Mouse (Mus musculus) cerebellum, postnatal 10 days (tissue): ENCODE data around the gene Dmbt1.
"Not testable (repeated sequence)": the region's sequence is repeated elsewhere in the genome, so short reads cannot be mapped to it uniquely, and the experiment has no call there.

Experiments
- DNase-seq, 2 experiments: peaks; one replicate each; pipeline ENCODE4 v3.0.0; 2021; ENCODE audit warnings: mixed read lengths in 2 of 2

Dmbt1 gene

DNA sequence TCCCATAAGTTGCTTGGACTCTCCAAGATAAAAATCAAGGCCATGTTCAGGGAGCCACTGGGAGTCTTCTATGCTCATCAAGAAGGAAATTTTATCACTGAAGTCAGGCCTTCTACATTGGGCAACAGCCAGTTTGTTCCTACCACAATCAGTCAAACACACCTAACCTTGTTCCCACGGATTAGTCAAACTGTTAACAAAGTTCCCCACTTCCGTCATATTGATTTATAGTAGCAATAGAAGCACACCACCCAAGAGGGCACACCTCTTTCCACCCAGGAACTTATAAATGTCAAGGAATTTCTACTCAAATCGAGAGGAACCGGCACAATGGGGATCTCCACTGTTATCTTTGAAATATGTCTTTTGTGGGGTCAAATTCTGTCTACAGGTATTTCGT lies at the start of gene Dmbt1:
Gene Dmbt1 (plus strand): TSS at position 299 of the 400 bp plus-strand sequence.
- DNase-seq, result no peak

DNA sequence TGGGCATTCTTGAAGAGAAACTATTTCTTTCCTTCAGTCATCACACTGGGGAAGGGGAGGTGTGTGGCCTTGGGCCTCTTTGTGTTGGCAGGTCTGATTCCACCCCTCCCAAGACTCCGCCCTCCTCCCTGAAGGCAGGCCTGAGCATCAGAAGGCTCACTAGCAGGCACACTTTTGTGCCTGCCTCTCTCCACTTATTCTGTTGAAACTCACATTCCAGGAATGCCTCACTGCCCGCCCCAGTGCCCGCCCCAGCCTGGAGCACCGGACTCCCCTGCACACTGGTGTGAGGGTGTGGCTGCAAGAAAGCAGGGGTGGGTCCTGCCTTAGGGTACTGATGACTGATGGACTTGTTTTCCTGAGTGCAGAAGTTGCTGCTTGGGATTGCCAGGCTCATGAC lies 49.5 kb upstream of the Dmbt1 start:
- no peak for DNase-seq

DNA sequence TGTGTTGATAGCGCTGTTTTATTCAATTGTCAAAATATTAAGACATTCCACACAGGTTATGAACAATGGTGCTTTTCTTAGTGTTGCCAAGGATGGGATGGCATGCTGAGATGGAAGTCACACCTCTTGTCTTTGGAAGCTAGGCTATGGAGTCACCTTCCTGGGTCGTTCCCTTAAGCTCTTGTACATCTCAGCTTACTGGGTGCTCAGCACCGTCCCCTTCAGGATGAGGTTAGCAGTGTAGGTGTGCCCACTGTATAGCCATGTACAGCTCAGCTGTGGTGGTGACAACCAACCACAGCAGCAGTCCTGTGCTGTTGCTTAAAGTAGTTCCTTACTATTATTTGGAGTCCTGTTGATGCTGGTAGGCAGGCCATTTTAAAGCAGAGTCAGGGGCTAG lies 49.0 kb upstream of the Dmbt1 start:
- no peak for DNase-seq

DNA sequence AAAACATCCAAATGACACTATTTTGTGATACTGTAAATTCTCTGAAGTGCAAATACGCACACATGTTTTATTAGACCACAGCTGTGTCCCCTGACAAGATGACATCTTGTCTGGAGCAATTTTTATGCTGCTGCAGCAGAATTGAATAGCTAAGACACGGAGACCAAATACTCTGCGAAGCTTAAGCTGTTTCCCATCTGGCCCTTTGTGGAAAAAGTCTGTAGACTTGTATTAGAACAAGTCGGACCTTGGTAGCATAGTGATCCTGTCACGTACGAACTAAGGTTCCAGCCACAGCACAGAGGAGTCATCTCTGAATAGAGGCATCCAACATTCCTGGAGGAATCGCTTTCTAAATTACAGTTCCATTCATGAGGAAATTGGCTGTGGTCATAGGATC lies 47.6 kb upstream of the Dmbt1 start:
- no peak for DNase-seq

DNA sequence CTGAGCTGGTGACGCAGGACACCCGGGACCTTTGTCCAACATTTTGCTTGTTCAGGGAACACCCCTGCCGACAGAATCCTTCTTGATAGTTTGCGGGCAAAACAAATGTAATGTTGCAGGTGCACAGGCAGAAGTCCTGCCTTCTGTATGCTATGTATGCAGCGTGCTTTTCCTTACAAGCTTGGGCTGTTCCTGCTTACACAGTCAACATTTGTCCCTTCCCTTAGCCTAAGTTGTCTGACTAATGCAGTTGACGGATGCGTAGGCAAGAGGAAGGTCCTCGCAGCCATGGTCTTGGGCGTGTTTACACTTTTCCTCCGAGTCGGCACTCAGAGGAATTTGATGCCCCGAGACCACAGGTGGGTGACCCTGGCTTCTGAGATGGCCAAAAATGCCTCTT lies 46.7 kb upstream of the Dmbt1 start:
- no peak for DNase-seq

DNA sequence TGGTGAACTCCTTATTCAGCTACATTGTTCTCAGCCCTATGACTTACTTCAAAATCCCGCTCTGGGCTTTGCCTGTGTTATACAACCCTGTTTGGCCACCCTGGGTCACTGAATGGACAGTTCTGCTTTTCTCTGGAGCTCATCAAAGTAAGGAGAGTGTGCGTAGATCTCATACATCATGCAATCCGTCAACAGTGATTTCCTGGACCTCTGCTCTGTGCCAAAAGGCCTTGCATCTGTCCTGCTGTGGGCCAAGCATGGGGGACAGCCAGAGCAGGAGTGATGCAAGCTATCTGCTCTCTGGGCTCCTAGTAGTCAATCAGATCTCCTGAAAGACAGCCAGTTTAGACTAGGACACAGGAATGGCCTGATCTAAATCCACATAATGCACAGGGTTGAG lies 46.1 kb upstream of the Dmbt1 start:
- no peak for DNase-seq

DNA sequence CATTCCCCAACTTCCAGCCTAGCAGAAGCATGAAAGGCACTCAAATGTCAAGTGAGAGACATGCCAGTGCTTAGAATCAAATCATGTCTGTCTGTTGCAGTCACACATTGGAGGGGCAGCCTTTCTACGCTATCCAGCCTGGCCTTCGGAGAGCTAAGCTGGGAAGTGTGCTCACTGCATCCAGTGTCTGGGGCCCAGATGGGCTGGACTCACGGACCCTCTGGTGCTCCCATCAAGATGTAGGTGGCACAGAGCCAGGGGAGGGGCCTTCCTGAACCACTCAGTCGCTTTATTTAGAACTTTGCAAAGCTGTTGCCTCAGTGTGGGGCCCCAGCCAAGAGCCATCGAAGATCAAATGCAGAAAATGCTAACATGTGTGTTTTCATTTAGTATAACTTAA lies 43.7 kb upstream of the Dmbt1 start:
- peak in 1 of 2 experiments; percentile 32 for DNase-seq

DNA sequence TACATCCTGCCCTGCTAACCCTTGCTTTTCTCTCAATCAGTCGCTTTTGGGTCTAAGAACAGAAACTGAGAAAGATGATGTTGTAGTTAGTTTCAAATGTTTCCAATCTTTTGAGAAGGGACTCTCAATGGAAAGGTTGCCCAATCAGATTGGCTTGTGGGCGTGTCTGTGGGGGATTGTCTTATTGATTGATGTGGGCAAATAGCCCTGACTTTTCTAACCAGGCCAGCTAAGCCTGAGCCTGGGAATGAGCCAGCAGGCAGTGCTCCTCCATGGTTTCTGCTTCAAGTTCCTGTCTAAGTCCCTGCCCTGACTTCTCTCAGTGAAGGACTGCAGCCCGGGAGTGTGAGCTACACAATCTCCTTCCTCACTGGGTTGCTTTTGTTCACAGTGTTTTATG lies 42.5 kb upstream of the Dmbt1 start:
- no peak for DNase-seq

DNA sequence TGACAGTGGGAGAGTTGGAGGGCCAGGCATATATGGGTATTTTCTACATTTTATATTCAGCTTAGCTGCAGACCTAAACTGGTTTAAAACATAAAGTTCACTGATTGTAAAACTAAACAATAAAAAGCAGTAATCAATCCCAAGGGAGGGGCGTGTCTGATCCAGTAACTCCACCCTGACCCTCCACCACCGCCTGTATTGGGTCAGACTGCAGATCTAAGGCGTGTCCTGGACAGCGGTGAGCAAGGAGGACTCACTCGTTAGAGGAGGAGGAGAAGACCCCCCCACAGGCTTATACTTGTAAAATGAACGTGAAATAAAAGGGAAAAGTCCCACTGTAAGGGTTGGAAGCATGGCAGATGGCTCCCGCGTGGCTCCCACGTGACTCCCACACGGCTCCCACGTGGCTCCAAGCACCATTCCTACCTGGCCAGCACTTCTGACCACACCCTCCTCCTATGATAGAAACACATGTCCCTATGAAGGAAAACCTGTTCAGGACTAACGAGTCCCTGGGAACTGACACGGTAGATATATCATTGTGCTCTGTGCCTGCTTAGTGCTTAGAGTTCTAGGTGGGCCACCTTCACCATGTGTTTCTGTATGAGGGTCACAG lies 40.6 kb upstream of the Dmbt1 start:
- DNase-seq, result no peak

DNA sequence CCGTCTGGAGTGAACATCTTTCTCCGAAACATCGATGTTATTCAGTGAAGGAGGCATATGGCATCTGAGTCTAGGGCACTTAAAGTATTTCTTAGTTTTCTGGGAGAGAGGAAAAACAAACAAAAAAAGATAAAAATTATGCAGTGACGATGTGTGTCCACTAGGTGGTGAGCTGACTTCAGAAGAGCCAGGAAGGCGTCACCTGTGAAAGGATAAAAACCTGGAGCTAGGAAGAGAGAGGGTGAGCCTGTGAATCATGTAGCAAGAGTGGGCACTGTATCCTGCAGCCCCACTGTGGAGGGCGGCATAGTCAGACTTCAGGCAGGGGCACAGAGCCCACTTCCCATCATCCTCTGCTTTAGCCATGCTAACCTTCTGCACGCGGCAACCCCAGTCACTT lies 37.9 kb upstream of the Dmbt1 start:
- peak in 1 of 2 experiments; percentile 53 for DNase-seq

DNA sequence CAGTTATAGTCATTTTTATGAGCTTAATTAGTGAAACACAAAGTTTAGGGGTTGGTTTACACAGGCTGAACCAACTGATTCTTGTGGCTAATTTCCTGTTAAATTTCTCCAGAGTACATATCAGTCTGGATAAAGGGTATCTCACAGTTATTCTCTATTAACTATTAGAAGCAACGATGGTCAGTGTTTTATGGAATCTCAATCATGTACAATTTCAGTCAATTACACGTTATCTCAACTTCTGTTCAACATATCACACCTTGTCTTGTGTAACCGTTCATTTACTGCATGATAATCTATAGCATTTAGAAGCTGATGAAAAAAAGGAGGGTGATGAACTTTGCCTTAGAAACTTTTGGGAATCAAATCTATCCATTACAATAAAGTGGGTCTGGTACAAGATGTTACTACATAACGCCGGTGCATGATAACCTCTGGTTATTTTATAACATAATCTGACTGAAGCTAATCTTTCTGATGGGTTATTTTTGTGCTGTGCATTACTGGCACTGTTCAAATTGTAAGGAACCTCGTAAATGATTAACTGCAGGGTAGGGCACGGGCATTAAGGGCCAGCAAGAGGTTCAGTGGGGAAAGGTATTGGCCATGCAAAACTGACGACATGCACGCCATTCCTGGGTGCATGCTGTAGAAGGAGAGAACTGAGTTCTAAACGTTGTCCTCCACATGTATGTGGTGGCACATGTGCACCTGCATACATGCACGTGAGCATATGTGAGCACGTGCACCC lies 29.7 kb upstream of the Dmbt1 start:
- no peak for DNase-seq

DNA sequence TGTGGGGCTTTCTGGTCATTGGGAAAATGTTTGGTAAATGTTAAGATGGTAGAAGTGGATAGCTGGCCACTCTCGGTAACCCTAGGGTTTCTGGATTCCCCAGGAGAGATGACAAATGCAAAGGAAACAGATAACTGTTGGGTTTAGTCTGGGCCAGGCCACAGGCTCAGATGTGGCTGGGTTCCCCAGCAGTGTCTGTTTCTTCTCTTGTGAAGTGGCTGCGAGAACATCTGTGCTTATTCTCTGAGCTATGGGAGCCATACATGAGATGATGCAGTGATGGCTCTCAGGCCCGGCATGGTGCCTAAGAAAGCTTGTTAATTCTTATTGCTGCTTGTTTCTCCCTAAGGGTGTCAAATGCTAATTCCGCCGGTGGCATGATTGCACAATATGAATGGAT lies 27.8 kb upstream of the Dmbt1 start:
- DNase-seq, result no peak

DNA sequence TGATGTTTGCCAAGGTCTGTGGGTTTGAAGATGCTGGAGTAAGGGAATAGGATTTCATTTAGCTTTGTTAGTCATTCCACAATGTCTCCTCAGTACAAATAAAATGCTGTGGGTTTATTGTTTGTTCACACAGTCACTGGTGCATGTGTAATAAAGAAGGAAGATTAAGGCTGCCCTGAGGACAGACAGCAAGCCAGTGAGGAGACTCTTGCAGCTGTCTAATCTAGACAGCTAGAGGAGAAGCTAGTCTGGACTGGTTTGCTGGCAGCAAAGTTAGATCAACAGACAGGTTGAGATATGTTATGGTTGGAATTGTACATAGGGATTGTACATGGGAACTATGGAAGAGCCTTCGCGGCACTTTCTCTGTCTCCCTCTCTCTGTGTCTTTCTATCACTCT lies 24.6 kb upstream of the Dmbt1 start:
- DNase-seq, result no peak

DNA sequence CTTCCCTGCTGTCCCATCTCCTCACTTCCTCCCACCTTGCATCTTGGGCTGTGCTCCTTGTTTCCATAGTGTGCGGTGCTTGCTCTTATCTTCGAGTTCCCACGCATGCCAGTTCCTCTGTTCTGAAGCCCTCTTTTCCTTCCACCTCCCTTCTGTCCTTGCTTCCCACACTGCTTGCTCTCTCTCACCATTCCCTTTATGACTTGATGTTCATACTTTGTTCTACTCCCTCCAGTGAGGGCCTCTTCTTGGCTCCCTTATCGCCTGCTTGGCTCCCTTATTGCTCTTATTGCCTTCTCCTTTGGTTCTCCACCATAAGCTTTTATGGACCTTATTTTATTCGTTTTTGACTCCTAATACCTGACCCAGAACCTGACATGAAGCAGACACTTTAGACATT lies 22.7 kb upstream of the Dmbt1 start:
- DNase-seq, result no peak

DNA sequence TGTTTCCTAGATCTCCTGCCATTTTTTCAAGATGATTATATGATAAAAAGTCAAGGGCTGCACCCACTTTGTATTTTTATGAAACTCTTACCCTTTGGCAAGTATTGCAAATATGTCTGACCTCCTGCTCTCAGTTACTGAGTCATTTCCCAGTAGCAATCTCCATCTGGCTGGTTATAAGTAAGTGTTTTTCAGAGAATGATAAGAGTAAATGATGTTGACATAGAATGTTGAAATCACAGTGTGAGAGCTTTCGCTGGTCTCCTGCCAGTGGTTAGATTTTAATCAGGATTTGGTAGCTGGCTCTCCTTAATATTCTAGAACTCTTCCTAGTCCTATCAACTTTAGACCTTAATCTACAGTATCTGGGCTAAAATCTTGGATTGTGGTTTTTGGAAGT lies 20.0 kb upstream of the Dmbt1 start:
- no peak for DNase-seq

DNA sequence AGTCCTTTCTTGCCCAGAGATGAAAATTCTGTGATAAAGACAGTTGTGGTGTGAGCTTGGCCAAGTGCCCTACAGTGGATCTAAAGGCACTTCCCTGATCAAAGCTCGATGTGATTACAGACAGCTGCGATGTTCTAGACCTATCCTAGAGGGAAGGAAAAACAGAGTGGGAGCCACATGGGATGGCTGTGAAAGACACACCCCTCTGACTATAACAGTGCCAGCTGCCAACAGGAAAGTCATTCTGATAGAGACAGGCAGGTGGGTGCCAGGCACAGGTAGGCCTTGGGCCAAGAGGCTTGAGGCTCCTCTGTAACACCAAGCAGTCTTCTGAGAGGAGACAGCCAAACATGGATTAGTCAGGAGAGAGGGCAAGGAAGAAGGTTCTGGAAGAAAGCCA lies 12.7 kb upstream of the Dmbt1 start:
- DNase-seq, result peak; percentile 21 to 32

DNA sequence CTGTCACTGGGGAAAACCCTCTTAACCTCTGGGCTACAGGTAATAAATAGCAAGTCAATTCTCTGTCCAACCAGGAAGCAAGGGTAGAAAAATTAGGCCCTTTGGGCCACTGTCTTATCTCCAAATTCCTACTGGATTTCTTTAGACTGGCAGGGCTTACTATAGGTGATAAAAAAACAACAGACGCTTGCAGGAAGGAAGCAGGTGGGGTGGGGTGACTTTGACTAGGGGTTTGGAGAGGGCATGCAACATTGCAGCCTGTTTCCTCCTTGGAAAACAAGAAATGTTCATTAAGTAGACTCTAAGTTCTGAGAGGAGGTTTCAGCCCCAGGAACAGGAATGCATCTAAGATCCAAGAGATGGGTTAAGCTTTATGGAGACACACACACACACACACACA lies 7.0 kb upstream of the Dmbt1 start:
- DNase-seq, result no peak

DNA sequence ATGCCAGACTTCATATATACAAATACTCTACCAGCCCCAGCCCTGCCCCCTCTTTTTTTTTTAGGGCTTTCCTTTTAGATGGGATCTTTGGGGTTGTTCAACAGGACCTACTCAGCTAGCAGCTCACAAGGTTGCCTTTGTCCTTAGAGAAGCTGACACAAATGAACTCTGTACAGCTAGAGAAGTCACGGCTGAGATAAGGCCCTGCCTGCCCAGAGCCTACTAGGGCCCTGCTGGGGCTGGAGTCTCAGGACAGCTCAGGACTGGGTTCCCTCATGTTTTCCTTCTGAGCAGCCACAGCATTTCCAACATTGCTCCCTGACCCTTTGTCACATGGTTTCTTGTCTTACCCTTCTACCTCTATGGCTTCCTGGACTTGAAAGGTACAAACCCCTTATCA lies 4.3 kb upstream of the Dmbt1 start:
- DNase-seq, result no peak

DNA sequence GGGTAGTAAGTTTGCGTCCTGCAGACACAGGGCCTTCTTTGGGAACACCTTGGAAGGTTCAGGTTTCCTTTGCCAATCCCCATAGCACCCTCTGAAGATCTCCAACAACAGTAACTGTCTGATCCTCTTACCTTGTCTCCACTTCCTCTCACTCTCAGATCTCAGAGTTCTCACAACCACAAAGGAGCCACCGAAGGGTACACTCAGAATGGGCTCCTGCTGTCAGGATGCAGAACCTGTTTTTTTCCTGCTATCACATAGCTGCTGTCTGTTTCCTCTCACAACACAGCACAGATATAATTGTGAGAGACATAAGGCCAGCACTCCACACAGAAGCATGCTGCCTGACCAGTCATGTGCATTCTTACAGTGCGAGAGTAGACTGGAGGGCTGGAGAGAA lies 4.5 kb downstream of the Dmbt1 start:
- no peak for DNase-seq

DNA sequence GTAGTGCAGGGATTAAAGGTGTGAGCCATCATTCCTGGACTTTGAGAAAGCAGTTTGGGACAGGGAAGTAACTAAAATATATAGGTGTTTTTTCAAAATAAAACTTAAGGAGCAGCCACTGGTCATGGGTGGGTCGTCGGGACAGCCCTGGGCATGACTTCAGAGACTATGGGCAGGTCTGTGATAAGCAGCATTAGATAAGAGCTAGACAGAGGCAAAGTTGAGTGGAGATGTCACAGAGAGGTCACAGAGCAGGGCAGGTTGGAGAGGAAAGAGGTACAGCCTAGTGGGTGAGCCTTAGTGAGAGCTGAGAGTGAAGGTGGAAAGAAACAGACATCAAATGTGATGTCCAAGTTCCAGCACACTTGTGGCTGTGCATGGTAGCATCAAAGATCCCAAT lies 5.2 kb downstream of the Dmbt1 start:
- no peak for DNase-seq

DNA sequence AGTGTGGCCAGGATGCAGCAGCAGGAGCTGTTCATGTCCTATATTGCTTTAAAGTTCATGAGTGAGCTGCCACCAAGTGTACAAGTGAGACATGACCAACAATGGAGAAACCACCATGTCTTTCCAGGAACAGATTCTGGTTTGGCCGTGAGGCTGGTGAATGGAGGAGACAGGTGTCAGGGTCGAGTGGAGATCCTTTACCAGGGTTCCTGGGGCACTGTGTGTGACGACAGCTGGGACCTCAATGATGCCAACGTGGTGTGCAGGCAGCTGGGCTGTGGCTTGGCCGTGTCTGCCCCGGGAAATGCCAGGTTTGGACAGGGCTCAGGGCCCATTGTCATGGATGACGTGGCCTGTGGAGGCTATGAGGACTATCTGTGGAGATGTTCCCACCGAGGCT lies 8.9 kb downstream of the Dmbt1 start:
- not testable (repeated sequence) for DNase-seq

DNA sequence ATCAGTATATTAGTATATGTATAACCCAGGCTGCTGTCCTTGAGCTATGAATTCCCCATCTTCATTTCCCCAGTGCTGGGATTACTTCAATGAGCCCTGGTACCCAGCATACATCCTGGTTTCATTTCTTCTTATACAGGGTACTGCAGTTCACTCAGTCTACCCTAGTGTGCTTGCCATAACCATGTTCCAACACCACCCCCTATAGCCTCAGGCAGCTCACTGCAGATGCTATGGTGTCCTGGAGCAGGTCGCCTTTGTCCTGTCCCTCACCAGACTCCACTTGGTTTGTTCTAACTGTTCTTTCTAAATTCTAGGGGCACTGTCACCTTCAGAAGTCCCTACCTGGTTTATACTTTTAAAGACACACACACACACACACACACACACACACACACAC lies 10.8 kb downstream of the Dmbt1 start:
- peak; percentile 14 to 25 for DNase-seq

DNA sequence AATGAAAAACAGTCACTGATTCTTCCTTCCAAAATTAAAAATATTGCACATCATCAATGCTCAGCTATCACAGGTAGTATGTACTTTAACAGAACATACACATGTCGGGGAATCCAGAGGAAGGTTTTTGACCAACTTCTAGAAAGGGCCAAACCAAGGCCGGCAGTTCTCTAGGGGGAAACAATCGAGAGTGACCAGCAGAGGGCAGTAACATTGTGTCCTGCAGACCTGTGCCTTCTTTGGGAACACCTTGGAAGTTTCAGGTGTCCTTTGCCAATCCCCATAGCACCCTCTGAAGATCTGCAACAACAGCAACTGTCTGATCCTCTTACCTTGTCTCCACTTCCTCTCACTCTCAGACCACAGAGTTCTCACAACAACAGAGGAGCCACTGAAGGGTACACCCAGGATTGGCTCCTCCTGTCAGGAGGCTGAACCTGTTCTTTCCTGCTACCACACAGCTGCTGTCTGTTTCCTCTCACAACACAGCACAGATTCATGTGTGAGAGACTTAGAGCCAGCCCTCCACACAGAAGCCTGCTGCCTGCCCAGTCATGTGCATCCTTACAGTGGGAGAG lies 13.5 kb downstream of the Dmbt1 start:
- peak; percentile 39 to 50 for DNase-seq

DNA sequence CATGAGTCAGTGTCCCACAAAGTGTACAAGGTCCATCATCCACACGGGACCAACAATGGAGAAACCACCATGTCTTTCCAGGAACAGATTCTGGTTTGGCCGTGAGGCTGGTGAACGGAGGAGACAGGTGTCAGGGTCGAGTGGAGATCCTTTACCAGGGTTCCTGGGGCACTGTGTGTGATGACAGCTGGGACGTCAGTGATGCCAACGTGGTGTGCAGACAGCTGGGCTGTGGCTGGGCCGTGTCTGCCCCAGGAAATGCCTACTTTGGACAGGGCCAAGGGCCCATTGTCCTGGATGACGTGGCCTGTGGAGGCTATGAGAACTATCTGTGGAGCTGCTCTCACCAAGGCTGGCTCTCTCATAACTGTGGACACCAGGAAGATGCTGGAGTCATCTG lies 18.0 kb downstream of the Dmbt1 start:
- DNase-seq, result not testable (repeated sequence)
